Comparison of ENCODE assay signal across 21 mouse cellular contexts in genomic region chr11:103180426-103180825, GRCm38 (mm10). TPM values are rescaled to one million over a fixed set of nuclear protein-coding genes. Genes with fewer than 3 reads are reported as not detected.
"Had no signal": no experiment of that assay in that cellular context is flagged by ENCODE, and none has a peak within 500 bp of the region (broad histone marks: within the 10 kb centered on the region; RNA-seq: fewer than 3 reads in every experiment).

No protein-coding gene starts in this region.

- H3K4me2 ChIP-seq: limb, embryonic 12.5 days; limb, embryonic 15.5 days; liver, embryonic 11.5 days; lung, embryonic 14.5 days; midbrain, embryonic 12.5 days; midbrain, embryonic 15.5 days; neural tube, embryonic 12.5 days; neural tube, embryonic 15.5 days had no signal

- H3K27ac ChIP-seq: limb, embryonic 12.5 days; limb, embryonic 15.5 days; liver, embryonic 14.5 days; macrophage; midbrain, embryonic 12.5 days; midbrain, embryonic 15.5 days; neural tube, embryonic 12.5 days; neural tube, embryonic 15.5 days had no signal

- ATAC-seq: intestine, postnatal 0 days; liver, postnatal 0 days; lung, postnatal 0 days; midbrain, embryonic 15.5 days had no signal

- DNase-seq: left cerebral cortex, postnatal 4 days; liver, postnatal 0 days; lung, embryonic 14.5 days; right cerebral cortex, adult 18-20 months; right cerebral cortex, postnatal 14 days; thymus, postnatal 25 days had no signal

- H3K27me3 ChIP-seq: midbrain, embryonic 15.5 days; neural tube, embryonic 15.5 days had no signal

- H3K9me3 ChIP-seq: limb, embryonic 12.5 days; limb, embryonic 15.5 days; midbrain, embryonic 12.5 days; midbrain, embryonic 15.5 days; neural tube, embryonic 12.5 days; neural tube, embryonic 15.5 days had no signal

- H3K9ac ChIP-seq: limb, embryonic 12.5 days; limb, embryonic 15.5 days; liver, embryonic 14.5 days; liver, postnatal 0 days; lung, embryonic 14.5 days; midbrain, embryonic 12.5 days; midbrain, embryonic 15.5 days; neural tube, embryonic 12.5 days; neural tube, embryonic 15.5 days had no signal

- H3K4me1 ChIP-seq: limb, embryonic 12.5 days; midbrain, embryonic 12.5 days; midbrain, embryonic 15.5 days; neural tube, embryonic 12.5 days; neural tube, embryonic 15.5 days had no signal

- H3K4me3 ChIP-seq: limb, embryonic 12.5 days; limb, embryonic 15.5 days; midbrain, embryonic 12.5 days; midbrain, embryonic 15.5 days; neural tube, embryonic 12.5 days; neural tube, embryonic 15.5 days had no signal

- H3K36me3 ChIP-seq: limb, embryonic 12.5 days; limb, embryonic 15.5 days; midbrain, embryonic 12.5 days; midbrain, embryonic 15.5 days; neural tube, embryonic 12.5 days; neural tube, embryonic 15.5 days had no signal

RNA-seq across cellular contexts. Expression of gene 1700023F06Rik, which starts 27.9 kb away (rescaled TPM):
- total RNA-seq: megakaryocyte, adult 5-6 weeks had no signal
- polyA plus RNA-seq: liver, embryonic 14.5 days; macrophage; midbrain, embryonic 12.5 days; spleen, adult 2 months had no signal

RNA-seq across cellular contexts. Expression of gene Spata32, which starts 37.8 kb away (rescaled TPM):
- total RNA-seq: megakaryocyte, adult 5-6 weeks had no signal
- polyA plus RNA-seq: intestine, embryonic 14.5 days; intestine, postnatal 0 days; limb, embryonic 12.5 days; limb, embryonic 15.5 days; liver, embryonic 11.5 days; liver, embryonic 14.5 days; liver, postnatal 0 days; lung, embryonic 14.5 days; lung, postnatal 0 days; macrophage; midbrain, embryonic 12.5 days; spleen, adult 2 months; thymus, postnatal 0 days had no signal
